Mouse (Mus musculus): ENCODE measurements around the gene Ern1. TPM values are rescaled to one million over a fixed set of nuclear protein-coding genes. Genes with fewer than 3 reads are reported as not detected.
"Not testable (repeated sequence)": the region's sequence is repeated elsewhere in the genome, so short reads cannot be mapped to it uniquely, and the experiment has no call there.

Gene Ern1
- polyA plus RNA-seq, 1 experiment from 2014 or later = 5.8 TPM

DNA sequence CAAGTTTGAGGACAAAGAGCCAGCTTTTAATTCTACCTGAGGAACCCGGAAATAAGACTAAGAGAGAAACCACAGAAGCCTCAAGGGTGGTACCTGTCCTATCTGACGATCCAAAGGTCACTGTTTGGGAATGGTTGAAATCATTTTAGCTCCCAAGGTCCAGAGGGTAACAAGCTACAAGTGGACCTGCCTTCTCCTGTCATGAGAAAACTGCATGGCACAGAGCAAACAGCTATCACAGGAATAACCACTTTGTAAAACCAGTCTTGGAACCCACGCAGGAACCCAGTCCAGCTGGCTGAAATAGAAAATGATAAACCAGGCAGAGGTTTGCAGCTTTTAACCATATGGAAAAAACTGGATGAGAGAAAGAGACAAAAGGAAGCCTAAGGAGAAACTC, 25.3 kb downstream of the Ern1 start:
- H3K4me2 ChIP-seq (ENCODE audit: low read depth, low read length) = no peak overlapping the region
- H3K9ac ChIP-seq (ENCODE audit: low read length) = no peak overlapping the region
- WGBS = 57% methylated on average over 3 of the region's 3 CpGs

DNA sequence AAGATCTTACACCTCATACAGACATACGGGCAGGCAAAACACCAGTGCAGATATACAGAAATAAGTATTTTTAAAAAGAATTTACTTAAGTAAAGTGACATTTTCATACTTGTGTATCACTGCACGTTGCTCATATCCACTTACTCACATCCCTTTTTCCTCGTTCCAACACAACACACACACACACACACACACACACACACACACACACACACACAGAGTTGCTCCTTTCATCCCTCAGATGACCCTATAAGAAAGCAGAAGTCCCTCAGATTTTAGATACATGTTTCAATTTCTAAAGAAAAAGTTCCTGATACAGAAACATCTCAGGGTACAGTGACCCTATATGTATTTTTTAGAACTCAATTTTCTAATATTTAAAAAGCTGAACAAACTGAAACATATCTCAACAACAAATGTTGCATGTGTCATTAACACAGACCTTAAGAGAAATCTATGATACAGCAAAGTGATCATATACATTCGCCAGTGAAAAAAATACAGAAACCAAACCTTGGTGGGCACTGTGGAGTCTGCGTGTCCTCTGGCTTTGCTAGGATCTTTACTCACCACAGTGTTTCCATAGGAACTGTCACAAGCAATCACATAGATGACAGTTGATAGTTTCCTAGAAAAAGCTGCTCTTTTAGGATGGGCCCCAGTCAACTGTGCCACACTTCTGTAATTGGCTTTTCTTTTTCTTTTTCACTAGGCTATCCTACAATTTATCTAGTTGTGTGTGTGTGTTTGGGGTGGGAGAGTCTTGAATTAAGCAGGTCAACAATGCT, 26.3 kb downstream of the Ern1 start:
- ATAC-seq (ENCODE audit: low read depth) = no peak
- Histone ChIP-seq H3K36me3 (ENCODE audit: control insufficient read depth, insufficient read depth, low read length) (no peaks in the 10 kb centered on the region), H3K4me3 (ENCODE audit: low read length) (no peak overlapping the region), H3K4me1 (replicated peaks; ENCODE audit: control insufficient read depth, insufficient read depth, low read length) (no peaks in the 10 kb centered on the region), H3K27me3 (ENCODE audit: control insufficient read depth, insufficient read depth, low read depth, low read length) (no peaks in the 10 kb centered on the region), H3K4me2 (ENCODE audit: low read depth, low read length) (no peak overlapping the region), H3K9me3 (ENCODE audit: control insufficient read depth, low read length) (no peaks in the 10 kb centered on the region), H3K9ac (ENCODE audit: low read length) (no peak overlapping the region), H3K27ac (ENCODE audit: low read length) (no peak overlapping the region)
- 73% methylated on average over 5 of the region's 5 CpGs for WGBS

More for the DNA sequence above, 25.3 kb downstream of the Ern1 start:
- Histone ChIP-seq H3K27ac (ENCODE audit: low read length) (no peak overlapping the region), H3K4me1 (replicated peaks; ENCODE audit: control insufficient read depth, insufficient read depth, low read length) (no peaks in the 10 kb centered on the region), H3K27me3 (ENCODE audit: control insufficient read depth, insufficient read depth, low read depth, low read length) (no peaks in the 10 kb centered on the region), H3K9me3 (ENCODE audit: control insufficient read depth, low read length) (no peaks in the 10 kb centered on the region), H3K36me3 (ENCODE audit: control insufficient read depth, insufficient read depth, low read length) (no peaks in the 10 kb centered on the region), H3K4me3 (ENCODE audit: low read length) (no peak overlapping the region)
- ATAC-seq (ENCODE audit: low read depth) = no peak

DNA sequence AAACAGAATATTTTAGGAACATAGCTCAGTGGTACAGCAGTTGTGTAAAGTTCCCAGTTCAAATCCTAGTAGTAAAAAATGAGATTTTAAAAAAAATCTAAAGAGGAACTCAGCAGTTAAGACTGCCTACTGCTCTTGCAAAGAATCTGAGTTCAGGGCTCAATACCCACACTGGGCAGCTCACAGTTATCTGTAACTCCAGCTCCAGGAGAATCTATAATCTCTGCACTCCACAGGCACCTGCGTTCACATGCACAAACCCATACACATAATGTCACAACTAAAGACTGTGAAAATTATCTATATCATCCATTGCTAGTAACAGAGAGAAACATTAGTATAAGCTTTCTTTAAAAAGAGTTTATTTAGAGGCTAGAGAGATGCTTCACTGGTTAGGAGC, 27.0 kb downstream of the Ern1 start:
- H3K36me3 ChIP-seq (ENCODE audit: control insufficient read depth, insufficient read depth, low read length) = no peaks in the 10 kb centered on the region
- no peaks in the 10 kb centered on the region for H3K9me3 ChIP-seq (ENCODE audit: control insufficient read depth, low read length)
- H3K4me3 ChIP-seq (ENCODE audit: low read length) = no peak overlapping the region
- no peak overlapping the region for H3K9ac ChIP-seq (ENCODE audit: low read length)
- no peaks in the 10 kb centered on the region for H3K4me1 ChIP-seq (replicated peaks; ENCODE audit: control insufficient read depth, insufficient read depth, low read length)
- no peaks in the 10 kb centered on the region for H3K27me3 ChIP-seq (ENCODE audit: control insufficient read depth, insufficient read depth, low read depth, low read length)
- WGBS = 89% methylated on average over 1 of the region's 1 CpGs
- H3K27ac ChIP-seq (ENCODE audit: low read length) = no peak overlapping the region
- no peak overlapping the region for H3K4me2 ChIP-seq (ENCODE audit: low read depth, low read length)
- ATAC-seq (ENCODE audit: low read depth) = no peak

DNA sequence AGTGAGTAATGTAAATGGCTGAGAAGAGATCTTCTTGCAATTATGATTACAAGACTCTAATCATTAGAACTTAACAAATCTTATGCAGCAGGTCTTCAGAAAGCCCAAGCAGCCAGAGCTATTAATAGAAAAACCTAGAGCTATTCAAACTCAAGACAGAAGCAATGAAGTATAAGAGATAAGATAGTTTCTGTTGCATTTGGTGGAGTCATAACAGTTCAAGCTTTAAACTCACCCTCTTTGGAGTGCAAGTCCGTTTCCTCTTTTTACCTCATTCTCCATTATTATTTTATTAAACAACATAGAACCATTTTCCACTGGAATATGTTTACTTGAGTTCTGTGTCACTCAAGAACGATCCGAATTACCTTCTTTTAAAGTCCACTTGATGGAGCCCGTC, 29.1 kb downstream of the Ern1 start:
- Histone ChIP-seq H3K27ac (ENCODE audit: low read length) (no peak overlapping the region), H3K27me3 (ENCODE audit: control insufficient read depth, insufficient read depth, low read depth, low read length) (no peaks in the 10 kb centered on the region), H3K9ac (ENCODE audit: low read length) (no peak overlapping the region), H3K36me3 (ENCODE audit: control insufficient read depth, insufficient read depth, low read length) (no peaks in the 10 kb centered on the region), H3K4me3 (ENCODE audit: low read length) (no peak overlapping the region), H3K4me2 (ENCODE audit: low read depth, low read length) (no peak overlapping the region), H3K4me1 (replicated peaks; ENCODE audit: control insufficient read depth, insufficient read depth, low read length) (no peaks in the 10 kb centered on the region), H3K9me3 (ENCODE audit: control insufficient read depth, low read length) (no peaks in the 10 kb centered on the region)
- 86% methylated on average over 4 of the region's 4 CpGs for whole genome bisulfite sequencing
- no peak for ATAC-seq (ENCODE audit: low read depth)

DNA sequence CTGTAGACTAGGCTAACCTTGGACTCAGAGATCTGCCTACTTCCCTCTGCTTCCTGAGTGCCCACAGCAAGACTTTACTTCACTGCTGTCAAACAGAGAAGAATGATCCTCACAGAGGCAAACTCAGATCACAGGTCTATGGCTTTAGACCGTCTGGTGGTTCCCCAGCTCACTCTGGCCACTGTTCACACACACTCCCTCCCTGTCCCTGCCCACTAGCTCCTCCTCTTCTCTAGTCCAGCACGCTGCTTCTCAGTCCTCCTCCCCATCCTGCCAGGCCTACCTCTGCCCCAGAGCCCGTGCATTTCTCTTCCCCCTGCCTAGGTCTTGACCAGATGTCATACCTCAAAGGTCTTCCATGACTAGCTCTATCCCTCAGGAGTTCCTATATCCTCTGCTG, 44.0 kb downstream of the Ern1 start:
- Histone ChIP-seq H3K27me3 (ENCODE audit: control insufficient read depth, insufficient read depth, low read depth, low read length) (no peaks in the 10 kb centered on the region), H3K4me2 (ENCODE audit: low read depth, low read length) (no peak overlapping the region), H3K9ac (ENCODE audit: low read length) (no peak overlapping the region), H3K4me3 (ENCODE audit: low read length) (no peak overlapping the region), H3K4me1 (replicated peaks; ENCODE audit: control insufficient read depth, insufficient read depth, low read length) (no peaks in the 10 kb centered on the region), H3K36me3 (ENCODE audit: control insufficient read depth, insufficient read depth, low read length) (no peaks in the 10 kb centered on the region), H3K9me3 (ENCODE audit: control insufficient read depth, low read length) (no peaks in the 10 kb centered on the region), H3K27ac (ENCODE audit: low read length) (no peak overlapping the region)
- WGBS = 23% methylated on average over 3 of the region's 3 CpGs
- ATAC-seq (ENCODE audit: low read depth) = no peak

DNA sequence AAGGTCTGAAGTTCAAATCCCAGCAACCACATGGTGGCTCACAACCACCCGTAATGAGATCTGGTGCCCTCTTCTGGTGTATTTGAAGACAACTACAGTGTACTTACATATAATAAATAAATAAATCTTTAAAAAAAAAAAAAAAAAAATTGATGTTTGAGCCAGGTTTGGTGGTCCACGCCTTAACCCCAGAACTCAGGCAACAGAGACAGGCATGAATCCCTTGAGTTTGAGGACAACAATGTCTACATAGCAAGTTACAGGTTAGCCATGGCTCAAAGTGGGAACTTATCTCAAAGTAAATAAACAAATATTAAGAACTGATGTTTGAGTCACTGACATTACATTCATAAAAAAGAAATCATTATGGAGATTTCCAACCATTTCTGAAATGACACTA, 45.1 kb downstream of the Ern1 start:
- H3K27me3 ChIP-seq (ENCODE audit: control insufficient read depth, insufficient read depth, low read depth, low read length); H3K4me3 ChIP-seq (ENCODE audit: low read length); H3K9me3 ChIP-seq (ENCODE audit: control insufficient read depth, low read length); H3K27ac ChIP-seq (ENCODE audit: low read length); H3K36me3 ChIP-seq (ENCODE audit: control insufficient read depth, insufficient read depth, low read length); H3K4me1 ChIP-seq (replicated peaks; ENCODE audit: control insufficient read depth, insufficient read depth, low read length); H3K4me2 ChIP-seq (ENCODE audit: low read depth, low read length); ATAC-seq (ENCODE audit: low read depth); H3K9ac ChIP-seq (ENCODE audit: low read length): not testable (repeated sequence)
- WGBS = 72% methylated on average over 2 of the region's 2 CpGs

DNA sequence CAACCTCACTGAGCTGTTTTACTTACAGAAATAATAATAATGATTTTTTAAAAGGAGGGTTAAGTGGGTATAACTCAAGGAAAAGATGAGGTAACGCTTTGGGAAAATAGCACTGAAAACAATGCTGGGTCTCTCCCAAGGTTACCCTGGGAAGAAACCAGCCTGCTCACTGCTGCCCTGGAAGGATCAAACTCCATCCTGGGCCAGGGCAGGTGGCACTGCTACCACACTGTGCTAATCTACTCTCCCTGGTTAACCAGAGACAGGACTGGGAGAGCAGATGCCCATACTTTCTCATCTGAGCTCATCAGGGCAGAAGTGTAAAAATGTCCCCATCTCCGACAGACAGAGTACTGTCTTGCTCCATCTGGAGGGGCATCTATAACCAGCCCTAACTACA, 47.3 kb downstream of the Ern1 start:
- Histone ChIP-seq H3K4me2 (ENCODE audit: low read depth, low read length) (no peak overlapping the region), H3K4me3 (ENCODE audit: low read length) (no peak overlapping the region), H3K36me3 (ENCODE audit: control insufficient read depth, insufficient read depth, low read length) (no peaks in the 10 kb centered on the region), H3K4me1 (replicated peaks; ENCODE audit: control insufficient read depth, insufficient read depth, low read length) (no peaks in the 10 kb centered on the region), H3K9me3 (ENCODE audit: control insufficient read depth, low read length) (no peaks in the 10 kb centered on the region), H3K27ac (ENCODE audit: low read length) (no peak overlapping the region), H3K9ac (ENCODE audit: low read length) (no peak overlapping the region), H3K27me3 (ENCODE audit: control insufficient read depth, insufficient read depth, low read depth, low read length) (no peaks in the 10 kb centered on the region)
- ATAC-seq (ENCODE audit: low read depth) = no peak
- 66% methylated on average over 2 of the region's 2 CpGs for WGBS

DNA sequence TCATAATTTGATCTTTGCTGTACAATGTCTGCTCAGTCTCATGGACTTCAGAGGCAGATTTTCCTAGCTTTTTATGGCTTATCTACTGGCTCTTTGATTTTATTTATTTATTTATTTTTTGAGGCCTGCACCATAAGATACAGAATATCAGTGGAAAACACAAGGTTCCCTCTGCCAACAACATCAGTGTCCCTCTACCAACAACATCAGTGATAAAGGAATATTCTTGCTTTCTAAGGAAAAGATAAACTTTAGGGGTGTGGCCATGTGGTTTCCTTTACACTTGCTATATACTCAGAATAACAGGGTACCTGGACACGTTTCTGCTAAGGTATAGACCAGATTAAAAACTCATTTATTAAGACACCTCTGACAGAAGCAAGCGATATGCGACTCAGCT, 48.3 kb downstream of the Ern1 start:
- no peak for ATAC-seq (ENCODE audit: low read depth)
- WGBS = 52% methylated on average over 3 of the region's 3 CpGs
- H3K9me3 ChIP-seq (ENCODE audit: control insufficient read depth, low read length) = no peaks in the 10 kb centered on the region
- H3K9ac ChIP-seq (ENCODE audit: low read length) = no peak overlapping the region
- H3K4me2 ChIP-seq (ENCODE audit: low read depth, low read length) = no peak overlapping the region
- H3K4me1 ChIP-seq (replicated peaks; ENCODE audit: control insufficient read depth, insufficient read depth, low read length) = no peaks in the 10 kb centered on the region
- no peak overlapping the region for H3K4me3 ChIP-seq (ENCODE audit: low read length)
- no peaks in the 10 kb centered on the region for H3K27me3 ChIP-seq (ENCODE audit: control insufficient read depth, insufficient read depth, low read depth, low read length)
- H3K36me3 ChIP-seq (ENCODE audit: control insufficient read depth, insufficient read depth, low read length) = no peaks in the 10 kb centered on the region
- H3K27ac ChIP-seq (ENCODE audit: low read length) = no peak overlapping the region

DNA sequence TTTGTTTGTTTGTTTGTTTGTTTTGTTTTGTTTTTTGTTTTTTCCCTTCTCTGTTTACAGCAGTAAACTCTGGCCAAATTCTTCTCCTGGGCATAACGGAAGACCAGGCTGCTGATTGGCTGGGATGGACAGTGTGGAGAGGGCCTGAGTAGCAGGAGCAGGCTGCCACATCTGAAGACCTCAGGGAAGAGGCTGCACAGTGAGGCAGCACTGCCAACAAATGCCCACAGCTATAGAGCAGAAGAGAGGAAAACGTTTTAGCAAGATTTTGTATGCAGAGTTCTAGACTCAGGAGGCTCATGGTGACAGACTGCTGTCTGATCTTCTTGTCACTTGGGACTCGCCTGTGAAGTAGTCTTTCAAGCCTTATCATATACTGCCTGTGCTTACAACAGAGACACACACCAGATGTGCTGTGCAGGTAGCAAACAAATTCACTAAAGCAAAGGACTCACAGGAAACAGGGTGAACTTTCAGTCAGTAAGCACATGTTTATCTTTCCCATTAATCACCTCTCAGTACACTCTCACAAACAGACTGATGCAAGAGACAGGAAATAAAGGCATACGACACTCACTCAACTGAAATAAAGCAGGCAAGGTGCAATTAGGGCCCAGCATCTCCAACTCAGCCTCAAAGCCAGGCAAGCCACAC, 49.0 kb downstream of the Ern1 start:
- H3K9ac ChIP-seq (ENCODE audit: low read length) = no peak overlapping the region
- no peak for ATAC-seq (ENCODE audit: low read depth)
- no peaks in the 10 kb centered on the region for H3K27me3 ChIP-seq (ENCODE audit: control insufficient read depth, insufficient read depth, low read depth, low read length)
- H3K4me2 ChIP-seq (ENCODE audit: low read depth, low read length) = no peak overlapping the region
- H3K27ac ChIP-seq (ENCODE audit: low read length) = 0 out of 2 replicates have a peak overlapping the region, but pooled peaks have one; percentile 7
- no peaks in the 10 kb centered on the region for H3K9me3 ChIP-seq (ENCODE audit: control insufficient read depth, low read length)
- H3K4me1 ChIP-seq (replicated peaks; ENCODE audit: control insufficient read depth, insufficient read depth, low read length) = no peaks in the 10 kb centered on the region
- no peak overlapping the region for H3K4me3 ChIP-seq (ENCODE audit: low read length)
- 40% methylated on average over 4 of the region's 4 CpGs for WGBS
- H3K36me3 ChIP-seq (ENCODE audit: control insufficient read depth, insufficient read depth, low read length) = no peaks in the 10 kb centered on the region

Measured in lung, embryonic 16.5 days (tissue).